Mouse (Mus musculus): Measurements from ENCODE around the gene Nckap5. TPM values are rescaled to one million over a fixed set of nuclear protein-coding genes. Genes with fewer than 3 reads are reported as not detected.

The Nckap5 gene
- total and polyA plus RNA-seq, 3 experiments, result not detected

DNA sequence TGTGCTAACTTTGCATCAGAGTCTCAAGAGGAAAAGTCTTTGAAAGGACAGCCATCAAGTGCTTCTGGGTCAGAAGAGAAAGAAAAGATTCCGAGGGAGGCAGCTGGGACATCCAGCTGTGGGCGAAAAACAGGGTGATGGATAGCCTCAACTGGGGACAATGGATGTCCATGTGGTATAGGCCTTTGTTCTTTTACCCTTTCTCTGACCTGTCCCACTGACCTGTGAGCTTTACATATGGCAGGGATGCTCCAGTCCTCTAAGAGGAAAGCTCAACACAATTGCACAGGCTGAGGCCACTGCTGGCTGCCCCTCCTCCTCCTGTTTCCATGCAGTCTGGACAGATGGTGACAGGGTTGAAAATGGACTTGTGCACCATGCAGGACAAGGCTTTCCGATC, 31.2 kb upstream of the Nckap5 start:
- H3K27me3 ChIP-seq (ENCODE audit: control insufficient read depth in 1 of 2, insufficient read depth in 2 of 2, low read length in 2 of 2), result no peaks in the 10 kb centered on the region
- no peak overlapping the region for H3K4me3 ChIP-seq (ENCODE audit: control insufficient read depth in 1 of 2, insufficient read depth in 1 of 2, low read depth in 2 of 2, low read length in 2 of 2)
- DNase-seq (ENCODE audit: low read depth, low spot score), result no peak
- H3K27ac ChIP-seq (ENCODE audit: control insufficient read depth, low read depth, low read length), result no peak overlapping the region
- H3K79me2 ChIP-seq (ENCODE audit: control insufficient read depth, insufficient read depth, low read length, poor library complexity), result no peaks in the 10 kb centered on the region
- TF ChIP-seq RAD21 (IDR thresholded peaks at IDR 0.05; ENCODE audit: low read depth, low read length), result no peak
- no peak for TF ChIP-seq MXI1 (IDR thresholded peaks at IDR 0.05; ENCODE audit: low read depth, low read length)
- TF ChIP-seq BHLHE40 (IDR thresholded peaks at IDR 0.05; ENCODE audit: borderline replicate concordance, low read depth, low read length), result no peak
- no peaks in the 10 kb centered on the region for H3K36me3 ChIP-seq (ENCODE audit: control insufficient read depth in 1 of 2, insufficient read depth in 2 of 2, low read length in 2 of 2)
- H3K4me1 ChIP-seq (ENCODE audit: control insufficient read depth in 1 of 2, insufficient read depth in 2 of 2, low read length in 2 of 2), result no peaks in the 10 kb centered on the region
- no peaks in the 10 kb centered on the region for H3K9me3 ChIP-seq (replicated peaks; ENCODE audit: insufficient read depth, low read length)
- no peak overlapping the region for H3K9ac ChIP-seq (ENCODE audit: control insufficient read depth, low read depth, low read length, poor library complexity, severe bottlenecking)

- Histone ChIP-seq H3K4me3 (ENCODE audit: control insufficient read depth in 1 of 2, insufficient read depth in 1 of 2, low read depth in 2 of 2, low read length in 2 of 2) (no peak overlapping the region), H3K27ac (ENCODE audit: control insufficient read depth, low read depth, low read length) (no peak overlapping the region), H3K79me2 (ENCODE audit: control insufficient read depth, insufficient read depth, low read length, poor library complexity) (no peaks in the 10 kb centered on the region), H3K27me3 (ENCODE audit: control insufficient read depth in 1 of 2, insufficient read depth in 2 of 2, low read length in 2 of 2) (no peaks in the 10 kb centered on the region), H3K4me1 (ENCODE audit: control insufficient read depth in 1 of 2, insufficient read depth in 2 of 2, low read length in 2 of 2) (no peaks in the 10 kb centered on the region), H3K9ac (ENCODE audit: control insufficient read depth, low read depth, low read length, poor library complexity, severe bottlenecking) (no peak overlapping the region), H3K36me3 (ENCODE audit: control insufficient read depth in 1 of 2, insufficient read depth in 2 of 2, low read length in 2 of 2) (no peaks in the 10 kb centered on the region), H3K9me3 (replicated peaks; ENCODE audit: insufficient read depth, low read length) (no peaks in the 10 kb centered on the region)
- TF ChIP-seq USF1 (IDR thresholded peaks at IDR 0.05; ENCODE audit: low read depth, low read length), result no peak
- TF ChIP-seq ETS1 (IDR thresholded peaks at IDR 0.05; ENCODE audit: low read depth, low read length), result no peak
- no peak for TF ChIP-seq POLR2AphosphoS5 (IDR thresholded peaks at IDR 0.05; ENCODE audit: borderline replicate concordance, low read depth, low read length)
- TF ChIP-seq MAFK (IDR thresholded peaks at IDR 0.05; ENCODE audit: borderline replicate concordance, low read depth, low read length), result no peak
- TF ChIP-seq POLR2A (IDR thresholded peaks at IDR 0.05; ENCODE audit: control insufficient read depth in 1 of 2, insufficient read depth in 1 of 2, low read depth in 1 of 2, low read length in 2 of 2, poor library complexity in 1 of 2), result no peak
- no peak for TF ChIP-seq CHD1 (IDR thresholded peaks at IDR 0.05; ENCODE audit: low read depth, low read length)
- TF ChIP-seq ZKSCAN1 (IDR thresholded peaks at IDR 0.05; ENCODE audit: low read depth, low read length), result no peak
- TF ChIP-seq TBP (IDR thresholded peaks at IDR 0.05; ENCODE audit: low read depth, low read length), result no peak
- no peak for TF ChIP-seq SIN3A (IDR thresholded peaks at IDR 0.05; ENCODE audit: low read length)
- TF ChIP-seq MYC (IDR thresholded peaks at IDR 0.05; ENCODE audit: low read depth, low read length), result no peak
- no peak for TF ChIP-seq KAT2A (conservative IDR thresholded peaks at IDR 0.05; ENCODE audit: low read depth, low read length)
- no peak for TF ChIP-seq MAX (IDR thresholded peaks at IDR 0.05; ENCODE audit: low read length)
- no peak for TF ChIP-seq MXI1 (IDR thresholded peaks at IDR 0.05; ENCODE audit: low read depth, low read length)
- no peak for DNase-seq (ENCODE audit: low read depth, low spot score)
Measured at GRCm38 (mm10) chr1:126860537-126860936, 29.9 kb upstream of the Nckap5 start.

DNA sequence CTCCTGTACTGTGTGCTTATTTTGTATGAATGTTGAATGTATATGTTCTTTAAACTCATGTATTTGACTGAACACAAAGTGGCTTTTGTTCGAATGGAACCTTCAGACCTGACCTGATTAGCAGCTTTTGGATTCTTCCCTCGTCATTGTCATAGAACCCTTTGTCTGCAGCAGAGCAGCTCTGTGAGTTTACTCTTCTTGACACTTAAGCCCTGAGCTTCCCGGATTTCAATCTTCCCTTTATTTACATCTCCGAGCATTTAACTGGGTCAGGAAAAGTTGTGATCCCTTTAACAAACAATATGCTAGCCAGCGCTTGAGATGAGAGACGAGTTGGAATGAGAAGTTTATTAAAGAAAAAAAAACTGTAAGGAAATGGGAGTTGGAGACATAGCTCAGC, 18.9 kb upstream of the Nckap5 start:
- Histone ChIP-seq H3K36me3 (ENCODE audit: control insufficient read depth in 1 of 2, insufficient read depth in 2 of 2, low read length in 2 of 2) (no peaks in the 10 kb centered on the region), H3K79me2 (ENCODE audit: control insufficient read depth, insufficient read depth, low read length, poor library complexity) (no peaks in the 10 kb centered on the region), H3K4me1 (ENCODE audit: control insufficient read depth in 1 of 2, insufficient read depth in 2 of 2, low read length in 2 of 2) (no peaks in the 10 kb centered on the region), H3K9ac (ENCODE audit: control insufficient read depth, low read depth, low read length, poor library complexity, severe bottlenecking) (no peak overlapping the region), H3K9me3 (replicated peaks; ENCODE audit: insufficient read depth, low read length) (no peaks in the 10 kb centered on the region), H3K4me3 (ENCODE audit: control insufficient read depth in 1 of 2, insufficient read depth in 1 of 2, low read depth in 2 of 2, low read length in 2 of 2) (no peak overlapping the region), H3K27ac (ENCODE audit: control insufficient read depth, low read depth, low read length) (no peak overlapping the region), H3K27me3 (ENCODE audit: control insufficient read depth in 1 of 2, insufficient read depth in 2 of 2, low read length in 2 of 2) (no peaks in the 10 kb centered on the region)
- TF ChIP-seq ETS1 (IDR thresholded peaks at IDR 0.05; ENCODE audit: low read depth, low read length) (no peak), ZMIZ1 (IDR thresholded peaks at IDR 0.05; ENCODE audit: low read depth, low read length) (no peak), UBTF (IDR thresholded peaks at IDR 0.05; ENCODE audit: borderline replicate concordance, insufficient read depth, low read depth, low read length) (no peak), MYB (IDR thresholded peaks at IDR 0.05; ENCODE audit: low read depth, low read length) (no peak), CTCF (IDR thresholded peaks at IDR 0.05 in 2 of 3, conservative IDR thresholded peaks at IDR 0.05 in 1 of 3; ENCODE audit: control insufficient read depth in 1 of 3, insufficient read depth in 1 of 3, low read depth in 2 of 3, low read length in 3 of 3, poor library complexity in 1 of 3, severe bottlenecking in 1 of 3) (no peak), POLR2AphosphoS2 (IDR thresholded peaks at IDR 0.05; ENCODE audit: low read length) (no peak), MEF2A (IDR thresholded peaks at IDR 0.05; ENCODE audit: extremely low read depth, insufficient replicate concordance, low read depth, low read length, poor library complexity, severe bottlenecking) (no peak), NELFE (IDR thresholded peaks at IDR 0.05; ENCODE audit: low read depth, low read length) (no peak), POLR2A (IDR thresholded peaks at IDR 0.05; ENCODE audit: control insufficient read depth in 1 of 2, insufficient read depth in 1 of 2, low read depth in 1 of 2, low read length in 2 of 2, poor library complexity in 1 of 2) (no peak), JUND (IDR thresholded peaks at IDR 0.05; ENCODE audit: low read depth, low read length) (no peak), HCFC1 (IDR thresholded peaks at IDR 0.05; ENCODE audit: low read depth, low read length) (no peak), TBP (IDR thresholded peaks at IDR 0.05; ENCODE audit: low read depth, low read length) (no peak), GATA1 (IDR thresholded peaks at IDR 0.05; ENCODE audit: low read depth, low read length) (no peak), ZKSCAN1 (IDR thresholded peaks at IDR 0.05; ENCODE audit: low read depth, low read length) (no peak), BHLHE40 (IDR thresholded peaks at IDR 0.05; ENCODE audit: borderline replicate concordance, low read depth, low read length) (no peak), CHD1 (IDR thresholded peaks at IDR 0.05; ENCODE audit: low read depth, low read length) (no peak), SMC3 (IDR thresholded peaks at IDR 0.05; ENCODE audit: low read depth, low read length) (no peak)
- DNase-seq (ENCODE audit: low read depth, low spot score), result no peak

Measured in MEL (cell line).